Mouse (Mus musculus): Measurements from ENCODE around the gene Dffb.

The Dffb gene

DNA sequence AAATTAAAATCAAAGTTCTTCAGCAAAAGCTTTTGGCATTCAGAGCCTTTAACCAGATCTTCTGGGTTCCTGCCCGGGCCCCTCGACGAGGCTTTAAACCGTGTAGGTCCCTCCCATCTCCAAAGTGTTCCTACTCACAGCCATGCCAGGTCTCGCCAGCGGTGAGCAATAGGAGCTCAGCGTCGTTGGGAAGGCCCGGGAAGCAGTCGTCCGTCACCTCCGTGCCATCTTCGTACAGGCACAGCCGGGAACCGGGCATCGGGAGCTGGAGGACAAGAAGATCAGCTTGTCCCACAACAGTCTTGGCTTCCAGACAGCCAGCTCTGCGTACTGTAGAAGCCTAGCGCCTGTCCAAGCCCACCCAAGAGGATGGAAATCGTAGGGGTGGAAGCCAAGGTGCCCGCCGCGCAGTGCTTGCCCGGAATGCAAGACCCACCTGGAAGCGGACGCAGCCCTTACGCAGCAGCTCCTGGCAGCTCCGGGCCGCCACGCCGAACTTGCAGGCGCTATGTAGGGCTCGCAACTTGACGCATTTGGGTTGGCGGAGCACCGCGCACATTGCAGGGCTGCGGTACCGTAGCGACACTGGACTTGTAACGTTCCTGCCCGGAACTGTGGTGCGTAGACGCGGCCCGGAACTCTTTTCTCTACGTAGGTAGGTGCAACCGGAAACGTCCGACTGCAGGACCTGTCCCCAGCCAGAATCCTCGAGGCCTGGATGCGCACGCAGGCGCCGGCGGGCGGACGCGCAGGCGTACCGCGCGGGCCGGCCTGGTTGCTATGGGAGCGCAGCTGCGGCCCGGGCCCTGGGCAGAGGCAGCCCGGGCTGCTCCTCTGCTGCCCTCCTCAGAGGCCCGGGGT, at the start of gene Dffb, which contains the start of gene Cep104:
Gene Dffb (minus strand): TSS at position 696 of the 861 bp plus-strand sequence.
Gene Cep104 (plus strand): TSS at position 764 of the 861 bp plus-strand sequence.
- peak; percentile 93 for DNase-seq (ENCODE audit: low read depth, low spot score)

DNA sequence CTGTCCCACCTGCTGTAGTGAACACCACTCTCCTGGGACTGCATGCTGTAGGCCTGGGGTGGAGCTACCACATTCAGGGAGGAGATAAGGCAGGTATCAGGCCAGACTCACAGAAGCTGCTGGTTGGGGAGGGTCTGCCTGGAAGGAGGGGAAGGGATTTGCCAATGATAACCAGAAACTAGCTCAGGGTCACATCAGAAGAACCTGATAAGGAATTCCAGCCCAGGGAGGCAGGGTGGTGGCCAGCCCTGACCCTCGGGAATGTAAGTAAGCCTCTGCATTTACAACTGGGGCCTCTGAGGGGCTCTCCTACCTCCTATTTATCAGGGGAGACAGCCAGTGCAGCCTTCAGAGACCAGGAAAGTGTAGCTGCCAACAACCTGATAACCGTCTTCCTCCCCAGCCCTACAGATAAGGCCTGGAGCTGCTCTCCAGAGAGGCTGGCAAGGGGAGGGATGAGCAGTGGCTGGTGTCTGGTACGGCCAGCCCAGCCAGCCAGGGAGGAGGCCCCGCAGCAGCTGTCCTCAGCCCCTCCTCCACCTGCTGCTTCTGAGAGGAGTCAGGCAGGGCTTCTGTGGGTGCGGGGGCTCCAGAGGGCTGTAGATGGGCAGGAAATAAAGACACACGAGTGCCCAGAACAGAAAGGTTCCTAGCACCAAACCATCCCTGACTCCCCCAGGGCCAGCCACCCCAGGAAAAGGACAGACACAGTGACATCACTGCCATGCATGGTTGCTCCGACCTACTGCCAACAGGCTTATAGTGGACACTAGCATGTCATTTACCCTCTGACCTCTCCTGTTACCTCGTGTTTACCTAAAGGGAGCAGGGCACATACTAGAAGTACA, 49.1 kb upstream of the Dffb start:
- no peak for DNase-seq (ENCODE audit: low read depth, low spot score)

DNA sequence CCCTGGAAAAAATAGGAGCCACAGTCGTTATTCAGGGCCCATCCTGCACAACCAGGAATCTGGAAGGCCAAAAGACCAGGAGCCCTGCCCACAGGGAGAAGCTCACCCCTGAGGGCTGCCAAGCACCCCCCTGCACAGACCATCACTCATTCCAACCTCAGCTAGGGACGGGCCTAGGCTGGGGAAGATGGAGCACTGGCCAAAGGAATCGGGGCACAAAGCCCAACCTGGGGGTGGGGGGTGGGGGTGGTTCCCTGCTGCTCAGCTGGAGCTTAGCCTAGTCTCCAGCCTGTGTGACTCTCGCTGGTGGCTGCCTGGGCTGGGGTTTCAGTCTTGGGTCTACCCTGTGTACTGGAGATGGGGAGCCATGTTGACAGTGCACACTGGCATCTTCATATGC, 47.9 kb upstream of the Dffb start:
- no peak for DNase-seq (ENCODE audit: low read depth, low spot score)

DNA sequence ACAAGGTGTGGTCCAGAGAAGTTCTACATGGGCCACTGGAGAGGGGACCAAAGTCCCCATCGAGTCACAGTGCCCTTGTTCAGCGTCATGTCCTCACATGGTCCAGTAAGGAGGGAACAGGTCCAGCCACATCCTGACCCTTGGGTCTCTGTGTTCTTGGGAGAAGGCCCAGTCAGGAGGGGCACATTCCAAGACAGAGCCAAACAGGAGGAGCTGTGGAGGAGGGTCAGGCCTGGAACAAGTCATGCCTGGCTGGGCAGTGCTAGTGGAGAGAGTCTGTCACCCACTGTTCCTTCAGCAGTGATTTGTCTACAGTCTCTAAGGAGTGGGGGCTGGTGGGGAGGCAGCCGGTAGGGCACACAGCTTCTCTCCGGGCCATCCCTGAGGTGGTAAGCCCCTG, 47.5 kb upstream of the Dffb start:
- no peak for DNase-seq (ENCODE audit: low read depth, low spot score)

DNA sequence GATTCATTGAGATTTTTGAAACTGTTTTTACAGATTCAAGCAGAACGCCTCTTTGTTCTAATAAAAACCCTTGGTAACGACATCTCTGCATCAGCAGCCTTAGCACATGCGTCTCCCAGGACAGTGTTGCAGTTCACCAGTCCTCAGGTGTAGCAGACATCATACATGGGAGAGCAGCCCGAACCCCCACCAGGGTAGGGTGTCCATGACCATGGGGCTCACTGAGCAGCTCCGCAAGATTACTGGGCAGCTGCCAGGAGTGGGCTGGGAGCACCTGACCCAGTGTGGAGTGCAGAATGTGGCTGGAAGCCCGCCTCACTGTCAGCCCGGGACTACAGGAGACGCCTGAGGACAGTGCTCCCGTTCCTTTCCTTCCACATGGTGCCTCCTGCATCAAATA, 46.5 kb upstream of the Dffb start:
- no peak for DNase-seq (ENCODE audit: low read depth, low spot score)

DNA sequence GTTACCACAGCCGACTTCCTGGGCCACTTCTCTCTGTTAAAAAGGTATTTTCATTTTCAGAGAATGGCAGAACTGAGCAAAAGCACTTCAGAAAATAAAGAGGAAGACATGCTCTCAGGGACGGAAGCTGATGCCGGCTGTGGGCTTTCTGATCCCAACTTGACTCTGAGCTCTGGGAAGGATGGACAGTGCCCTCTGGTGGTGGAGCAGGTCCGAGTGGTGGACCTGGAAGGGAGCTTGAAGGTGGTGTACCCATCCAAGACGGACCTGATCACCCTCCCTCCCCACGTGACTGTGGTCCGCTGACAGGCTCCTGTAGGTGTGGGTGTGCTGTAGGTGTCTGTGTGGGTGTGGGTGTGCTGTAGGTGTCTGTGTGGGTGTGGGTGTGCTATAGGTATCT, 44.6 kb upstream of the Dffb start:
- DNase-seq (ENCODE audit: low read depth, low spot score) = no peak

DNA sequence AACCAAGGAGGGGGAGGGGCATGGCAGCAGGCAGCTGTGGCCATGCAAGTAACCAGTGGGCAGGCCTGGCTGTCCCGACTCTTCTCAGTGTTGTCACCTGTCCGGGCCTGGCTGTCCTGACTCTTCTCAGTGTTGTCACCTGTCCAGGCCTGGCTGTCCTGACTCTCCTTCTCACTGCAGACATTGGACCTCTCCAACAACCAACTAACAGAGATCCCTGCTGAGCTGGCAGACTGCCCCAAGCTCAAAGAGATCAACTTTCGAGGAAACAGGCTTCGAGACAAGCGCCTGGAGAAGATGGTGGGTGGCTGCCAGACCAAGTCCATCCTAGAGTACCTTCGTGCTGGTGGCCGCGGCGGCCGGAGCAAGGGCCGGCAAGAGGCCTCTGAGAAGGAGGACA, 40.5 kb upstream of the Dffb start:
- DNase-seq (ENCODE audit: low read depth, low spot score) = no peak

DNA sequence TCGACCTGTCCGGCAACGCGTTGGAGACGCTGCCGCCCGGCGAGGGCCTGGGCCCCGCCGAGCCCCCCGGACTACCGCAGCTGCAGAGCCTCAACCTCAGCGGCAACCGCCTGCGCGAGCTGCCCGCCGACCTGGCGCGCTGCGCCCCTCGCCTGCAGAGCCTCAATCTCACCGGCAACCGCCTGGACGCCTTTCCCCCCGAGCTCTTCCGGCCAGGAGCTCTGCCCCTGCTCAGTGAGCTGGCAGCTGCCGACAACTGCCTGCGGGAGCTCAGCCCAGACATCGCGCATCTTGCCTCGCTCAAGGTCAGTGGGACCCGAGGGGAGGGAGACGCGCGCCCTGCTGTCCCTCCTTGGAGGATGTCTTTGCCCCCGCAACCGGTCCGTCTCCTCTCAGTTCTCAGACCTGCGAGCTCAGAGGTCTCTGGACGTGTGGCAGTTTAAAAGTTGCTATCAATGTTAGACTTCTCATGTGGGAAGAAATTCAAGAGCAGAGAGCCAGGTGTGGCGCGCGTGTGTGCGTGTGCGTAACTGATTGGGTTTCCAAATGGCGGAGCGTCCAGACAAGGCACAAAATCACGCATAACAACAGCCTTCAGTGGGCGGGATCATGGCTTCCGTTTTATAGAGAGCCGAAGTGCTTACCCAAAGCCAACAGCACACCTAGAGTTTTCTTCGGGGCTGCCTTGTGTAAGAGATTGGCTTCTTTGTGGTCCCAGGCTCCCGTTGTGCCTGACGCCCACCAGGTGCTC, 37.4 kb upstream of the Dffb start:
- no peak for DNase-seq (ENCODE audit: low read depth, low spot score)

DNA sequence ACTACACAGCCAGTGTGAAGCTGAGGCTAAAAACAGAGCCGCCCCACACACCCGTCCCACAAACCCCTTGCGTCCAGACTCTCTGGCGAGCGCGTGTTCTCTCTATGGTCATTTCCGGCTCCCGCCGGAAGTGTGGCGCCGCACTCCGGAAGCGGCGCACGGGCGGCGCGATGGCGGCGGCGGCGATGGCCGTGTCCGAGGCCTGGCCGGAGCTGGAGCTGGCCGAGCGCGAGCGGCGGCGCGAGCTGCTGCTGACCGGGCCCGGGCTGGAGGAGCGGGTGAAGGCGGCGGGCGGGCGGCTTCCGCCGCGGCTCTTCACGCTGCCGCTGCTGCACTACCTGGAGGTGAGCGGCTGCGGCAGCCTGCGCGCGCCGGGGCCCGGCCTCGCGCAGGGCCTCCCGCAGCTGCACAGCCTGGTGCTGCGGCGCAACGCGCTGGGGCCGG, 36.7 kb upstream of the Dffb start, which contains the start of gene Lrrc47:
Gene Lrrc47 (plus strand): TSS at position 86 of the 444 bp plus-strand sequence.
- peak; percentile 84 for DNase-seq (ENCODE audit: low read depth, low spot score)

DNA sequence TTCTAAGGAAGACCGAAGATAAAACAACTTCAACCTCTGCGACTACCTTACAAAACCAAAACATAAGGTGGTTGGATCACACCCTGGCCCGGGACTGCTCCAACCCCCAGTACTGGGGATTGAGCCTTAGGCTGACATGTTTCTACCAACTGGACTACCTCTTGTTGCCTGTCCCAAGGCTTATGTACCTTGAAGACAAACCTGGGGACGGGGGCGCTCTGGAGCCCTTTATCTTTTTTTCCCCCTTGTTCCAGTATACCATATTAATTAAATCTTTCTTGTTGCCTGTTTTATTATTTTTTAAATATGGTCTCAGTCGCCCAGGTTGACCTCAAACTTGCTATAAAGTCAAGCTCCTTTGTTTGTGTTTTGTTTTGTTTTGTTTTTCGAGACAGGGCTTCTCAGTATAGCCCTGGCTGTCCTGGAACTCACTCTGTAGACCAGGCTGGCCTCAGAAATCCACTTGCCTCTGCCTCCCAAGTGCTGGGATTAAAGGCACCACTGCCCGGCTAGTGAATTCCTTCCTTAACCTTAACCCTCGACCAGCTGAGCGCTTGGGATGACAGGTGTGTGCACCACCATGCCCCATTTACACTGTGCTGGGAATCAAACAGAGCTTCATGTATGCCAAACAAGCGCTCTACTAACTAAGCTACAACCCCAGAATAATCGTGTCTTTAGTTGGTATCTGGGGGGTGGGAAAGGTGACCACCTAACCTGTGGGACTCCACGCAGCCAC, 36.1 kb upstream of the Dffb start:
- no peak for DNase-seq (ENCODE audit: low read depth, low spot score)

DNA sequence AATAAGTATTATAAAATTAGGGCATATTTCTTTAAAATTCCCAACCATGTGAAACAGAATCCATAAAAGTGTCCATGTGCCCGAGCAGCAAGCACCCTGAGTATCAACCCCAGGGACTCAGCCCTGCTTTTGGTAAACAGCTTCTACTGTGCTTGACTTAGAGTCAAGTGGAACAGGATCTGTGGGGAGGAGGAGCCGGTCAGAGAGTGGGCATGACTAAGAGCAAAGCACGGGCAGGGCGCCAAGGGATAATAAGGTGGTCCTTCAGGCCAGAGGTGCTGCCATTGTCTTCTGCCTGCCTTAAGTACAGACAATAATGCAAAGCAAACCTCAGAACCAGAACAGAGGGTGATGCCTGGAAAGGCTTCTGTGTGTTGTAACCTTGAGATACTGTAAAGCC, 32.8 kb upstream of the Dffb start:
- DNase-seq (ENCODE audit: low read depth, low spot score) = no peak

DNA sequence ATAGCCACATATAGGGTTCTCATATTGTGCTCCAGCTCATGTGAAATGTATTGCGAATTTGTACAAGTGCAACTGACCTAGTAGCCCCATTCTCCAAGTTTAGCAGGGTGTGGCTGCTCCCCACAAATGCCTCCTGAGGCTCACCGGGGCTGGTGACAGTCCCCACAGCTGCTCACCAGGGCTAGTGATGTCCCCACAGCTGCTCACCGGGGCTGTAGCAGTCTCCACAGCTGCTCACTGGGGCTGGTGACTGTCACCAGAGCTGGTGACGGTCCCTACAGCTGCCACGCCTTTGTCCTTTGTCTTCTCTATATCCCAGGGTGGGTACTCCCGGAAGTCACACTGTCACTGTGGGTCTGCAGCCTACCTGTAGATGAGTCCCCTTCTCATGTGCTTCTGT, 31.3 kb upstream of the Dffb start:
- no peak for DNase-seq (ENCODE audit: low read depth, low spot score)

DNA sequence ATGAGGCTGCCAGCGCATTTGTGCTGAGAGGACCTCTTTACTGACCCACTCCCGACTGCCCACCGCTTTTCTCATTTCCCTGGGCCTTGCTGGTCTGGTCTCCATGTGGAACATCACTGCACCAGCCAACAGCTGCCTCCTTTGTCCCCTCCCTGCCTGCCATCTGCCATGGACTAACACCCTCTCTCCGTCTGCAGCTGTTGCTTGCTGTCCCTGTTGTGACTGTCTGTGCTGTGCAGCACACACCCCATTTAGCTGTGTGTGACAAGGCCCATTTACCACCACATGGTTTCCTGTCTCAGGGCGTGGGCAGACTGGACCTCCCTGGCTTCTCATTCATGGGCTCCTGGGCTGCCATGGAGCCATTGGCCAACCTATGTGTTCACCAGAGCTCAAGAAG, 30.6 kb upstream of the Dffb start:
- no peak for DNase-seq (ENCODE audit: low read depth, low spot score)

DNA sequence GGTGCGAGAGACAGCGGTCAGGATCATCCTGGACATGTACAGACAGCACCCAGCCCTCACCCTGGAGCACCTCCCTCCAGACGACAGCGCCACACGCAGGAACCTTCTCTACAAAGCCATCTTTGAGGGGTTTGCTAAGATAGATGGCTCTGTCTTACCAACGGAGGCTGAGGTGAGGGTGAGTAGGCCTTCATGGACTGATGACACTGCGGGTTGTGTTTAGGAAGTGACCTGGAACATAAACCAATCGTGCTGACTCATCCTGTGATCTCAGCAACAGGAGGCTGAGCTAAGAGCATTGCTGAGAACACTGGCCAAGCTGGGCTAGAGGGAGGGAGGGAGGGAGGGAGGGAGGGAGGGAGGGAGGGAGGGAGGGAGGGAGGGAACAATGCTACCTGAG, 18.6 kb upstream of the Dffb start:
- no peak for DNase-seq (ENCODE audit: low read depth, low spot score)

DNA sequence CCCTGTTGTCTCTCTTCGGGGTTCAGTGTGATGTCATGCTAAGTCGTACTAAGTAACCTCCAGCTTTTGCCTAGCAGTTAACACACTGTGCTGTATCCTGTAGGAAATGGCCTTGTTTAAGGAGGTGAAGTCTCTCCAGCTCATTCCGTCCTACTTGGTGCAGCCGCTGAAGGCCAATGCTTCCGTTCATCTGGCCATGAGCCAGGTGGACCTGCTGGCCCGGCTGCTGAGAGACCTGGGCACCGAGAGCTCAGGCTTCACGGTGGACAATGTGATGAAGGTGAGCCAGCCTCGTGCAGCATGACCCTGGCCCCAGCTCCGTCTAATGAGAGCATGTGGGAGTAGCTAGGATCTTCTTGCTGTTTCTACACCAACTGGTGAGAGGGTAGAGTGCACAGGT, 17.8 kb upstream of the Dffb start:
- no peak for DNase-seq (ENCODE audit: low read depth, low spot score)

DNA sequence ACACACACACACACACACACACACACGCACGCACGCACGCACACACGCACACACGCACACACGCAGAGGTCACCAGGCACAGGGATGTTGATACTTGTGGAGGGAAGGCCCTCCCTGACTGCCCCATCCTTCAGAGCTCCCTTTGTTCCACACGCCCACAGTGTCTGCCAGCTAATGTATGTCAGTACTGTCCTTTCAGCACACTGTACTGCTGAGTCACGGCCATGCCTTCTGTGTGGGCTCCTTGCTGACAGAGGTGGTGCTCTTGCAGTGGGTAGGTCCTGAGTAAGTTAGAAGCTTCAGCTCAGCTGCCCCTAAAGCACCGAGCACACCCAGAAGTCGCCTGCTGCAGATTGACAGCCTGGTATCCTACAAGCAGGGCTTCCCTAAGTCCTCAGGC, 5.5 kb upstream of the Dffb start:
- no peak for DNase-seq (ENCODE audit: low read depth, low spot score)

DNA sequence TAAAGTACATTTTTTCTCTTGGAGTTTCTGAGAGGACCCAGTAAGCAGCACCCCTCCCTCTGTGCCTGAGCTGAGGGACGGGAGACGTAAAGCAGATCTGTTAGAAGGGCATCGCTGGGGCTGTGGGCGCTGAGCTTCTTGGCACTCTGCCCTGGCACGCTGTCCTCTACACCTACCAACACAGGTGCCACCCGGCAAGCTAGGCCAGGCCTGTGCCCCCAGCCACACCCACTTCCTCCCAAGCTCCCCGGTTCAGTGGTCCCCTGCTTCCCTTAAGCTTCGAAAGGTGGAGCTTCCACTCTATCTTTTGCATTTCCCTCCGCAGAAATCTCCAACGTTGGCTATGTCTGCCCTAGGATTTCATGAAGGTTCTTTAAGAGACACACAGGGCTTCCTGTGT, 4.3 kb upstream of the Dffb start:
- no peak for DNase-seq (ENCODE audit: low read depth, low spot score)

DNA sequence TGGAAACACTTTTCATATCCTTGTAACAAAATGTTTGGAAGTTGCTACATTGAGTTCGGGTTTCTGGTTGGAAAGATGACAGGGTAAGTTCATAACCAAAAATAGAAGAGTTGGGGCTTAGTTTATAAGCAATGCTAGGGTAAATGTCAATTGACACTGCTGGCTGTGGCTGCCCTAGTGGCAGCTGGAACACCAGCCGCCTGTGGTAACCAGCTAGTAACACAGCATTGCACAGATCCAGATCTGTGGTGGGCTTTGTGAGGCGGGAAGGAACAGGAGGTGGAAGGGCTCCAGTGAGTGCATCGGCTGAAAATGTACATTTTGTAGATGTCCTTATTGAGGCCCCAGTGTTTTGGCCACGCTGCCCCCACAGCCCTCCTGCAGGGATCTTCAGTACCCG, 842 bp upstream of the Dffb start:
- DNase-seq (ENCODE audit: low read depth, low spot score) = no peak

DNA sequence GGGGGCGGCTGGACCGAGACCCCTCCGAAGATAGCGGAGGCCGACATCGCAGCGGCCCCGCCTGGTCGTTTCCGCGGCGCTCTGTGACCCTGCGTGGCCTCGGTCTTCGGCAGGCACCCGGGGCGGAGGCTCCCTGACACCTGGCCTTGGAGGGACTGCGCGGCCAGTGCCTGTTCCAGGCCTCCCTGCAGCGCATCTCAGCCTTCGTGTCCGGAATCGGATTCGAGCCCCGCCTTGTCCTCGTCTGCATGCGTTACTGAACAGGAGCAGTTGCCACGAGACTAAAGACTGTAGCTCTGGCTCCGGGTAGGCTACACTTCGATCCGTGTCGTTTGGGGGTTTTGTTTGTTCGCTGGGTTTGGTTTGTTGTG, 351 bp upstream of the Dffb start:
- DNase-seq (ENCODE audit: low read depth, low spot score) = no peak

DNA sequence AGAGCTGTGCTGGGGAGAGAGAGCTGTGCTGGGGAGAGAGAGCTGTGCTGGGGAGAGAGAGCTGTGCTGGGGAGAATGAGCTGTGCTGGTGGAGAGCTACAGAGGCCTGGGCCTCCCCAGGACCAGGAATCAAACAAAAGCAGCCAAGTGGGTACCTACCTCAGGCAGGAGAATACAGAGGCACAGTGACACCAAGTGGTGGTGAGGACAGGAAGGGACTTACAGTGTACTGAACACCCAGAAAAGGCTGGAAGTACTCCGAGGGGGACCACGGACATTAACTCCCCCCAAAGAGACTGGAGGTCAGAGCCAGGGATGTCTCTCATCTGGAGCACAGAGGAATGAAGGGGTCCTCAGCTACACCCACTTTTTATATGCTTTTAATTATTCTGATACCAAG, 6.9 kb downstream of the Dffb start:
- no peak for DNase-seq (ENCODE audit: low read depth, low spot score)

DNA sequence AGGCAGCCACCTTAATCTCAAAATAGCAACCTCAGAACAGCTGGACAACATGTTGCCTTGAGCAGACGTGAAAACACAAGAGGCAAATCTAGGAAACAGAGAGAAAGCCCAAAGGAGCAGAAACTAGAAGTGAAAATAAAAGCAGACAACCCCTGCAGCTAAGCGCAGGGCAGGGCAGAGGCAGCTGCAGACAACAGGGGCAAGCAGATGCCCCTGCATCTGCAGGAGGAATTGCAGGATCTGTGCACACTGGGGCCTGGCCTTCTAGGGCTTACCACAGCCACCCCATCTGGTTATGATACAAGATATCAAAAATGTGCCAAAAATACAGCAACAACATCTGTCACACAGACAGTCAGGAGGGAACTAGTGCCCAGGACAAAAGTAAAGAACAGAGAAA, 7.4 kb downstream of the Dffb start:
- DNase-seq (ENCODE audit: low read depth, low spot score) = no peak

Data from forelimb bud, embryonic 11.5 days (tissue).